Mouse (Mus musculus) midbrain, embryonic 16.5 days (tissue): ENCODE measurements around the gene Os9. TPM values are rescaled to one million over a fixed set of nuclear protein-coding genes. Genes with fewer than 3 reads are reported as not detected.
A peak's percentile ranks its signal among the peaks of the same experiment; 100 is the strongest.

Experiments used
- ATAC-seq: fragments of 200-750 bp; cut with Nextera tagmentation; 2 replicates; pipeline ENCODE4 v1.8.0; 2017; ENCODE audit warnings: moderate TSS enrichment
- H3K27ac ChIP-seq: fragments of 300-500 bp; sonication (generic); 2 replicates; pipeline ENCODE4 v1.5.1; 2014; ENCODE audit warnings: mild to moderate bottlenecking, low read length, mixed read lengths
- H3K27me3 ChIP-seq: fragments of 300-500 bp; sonication (generic); 2 replicates; pipeline ENCODE4 v1.6.1; 2014; ENCODE audit warnings: low read depth, low read length, mixed read lengths; ENCODE audit not compliant: control insufficient read depth, insufficient read depth
- H3K36me3 ChIP-seq: fragments of 300-500 bp; sonication (generic); 2 replicates; pipeline ENCODE4 v1.6.1; 2014; ENCODE audit warnings: mild to moderate bottlenecking, low read length, moderate library complexity, mixed read lengths; ENCODE audit not compliant: control insufficient read depth, insufficient read depth
- H3K4me1 ChIP-seq: fragments of 300-500 bp; sonication (generic); 2 replicates; pipeline ENCODE4 v1.6.1; 2014; ENCODE audit warnings: mild to moderate bottlenecking, low read length, mixed read lengths; ENCODE audit not compliant: control insufficient read depth, insufficient read depth
- H3K4me2 ChIP-seq: fragments of 300-500 bp; sonication (generic); 2 replicates; pipeline ENCODE4 v1.6.1; 2014; ENCODE audit warnings: mild to moderate bottlenecking, low read length, mixed read lengths
- H3K4me3 ChIP-seq: fragments of 300-500 bp; sonication (generic); 2 replicates; pipeline ENCODE4 v1.5.1; 2014; ENCODE audit warnings: low read depth, mild to moderate bottlenecking, low read length, moderate library complexity, mixed read lengths
- H3K9ac ChIP-seq: fragments of 300-500 bp; sonication (generic); 2 replicates; pipeline ENCODE4 v1.6.1; 2014; ENCODE audit warnings: low read depth, low read length, mixed read lengths
- H3K9me3 ChIP-seq: fragments of 300-500 bp; sonication (generic); replicated peaks from 2 replicates; pipeline ENCODE4 v1.6.1; 2014; ENCODE audit warnings: mild to moderate bottlenecking, low read length, mixed read lengths; ENCODE audit not compliant: control insufficient read depth, poor library complexity, severe bottlenecking
- WGBS: fragments of 180-500 bp; shearing (Covaris S2); extraction: QIAGEN DNeasy Blood & Tissue Kit; methylation state at CpG from one replicate; pipeline ENCODE4 v1.1.7; 2014; 5-methylcytosine and 5-hydroxymethylcytosine counted together
- polyA plus RNA-seq: library from polyadenylated mRNA; unstranded; fragments of >200 nt; fragmentation: Nextera tagmentation; extraction: Ambion mirVana; gene quantifications from 2 replicates; pipeline ENCODE4 v1.2.1, GENCODE M21; 2015

Gene Os9
- 132 and 138 TPM in 2 replicates for polyA plus RNA-seq

- peak within 1 kb of the TSS; percentile 72 for H3K4me2 ChIP-seq
- peaks cover 17% of the 10 kb centered on the region for H3K4me1 ChIP-seq
- no peaks in the 10 kb centered on the region for H3K27me3 ChIP-seq
- peak; percentile 96 for ATAC-seq
- H3K4me3 ChIP-seq = peak within 1 kb of the TSS; percentile 73
- H3K9me3 ChIP-seq = no peaks in the 10 kb centered on the region
- peaks cover 19% of the 10 kb centered on the region for H3K36me3 ChIP-seq
- peak within 1 kb of the TSS; percentile 70 for H3K9ac ChIP-seq
- 0% methylated on average over 19 of the region's 19 CpGs for WGBS
- H3K27ac ChIP-seq = peak within 1 kb of the TSS; percentile 85
Measured at GRCm38 (mm10) chr10:127121066-127121477, at the start of gene Os9. Gene Os9 (minus strand): TSS chr10:127121131.

- Histone ChIP-seq H3K4me3 (no peak overlapping the region), H3K27me3 (peaks cover 13% of the 10 kb centered on the region), H3K9me3 (no peaks in the 10 kb centered on the region), H3K4me1 (peaks cover 21% of the 10 kb centered on the region), H3K36me3 (peaks cover 10% of the 10 kb centered on the region; the same call in 1 of the 2 replicates), H3K27ac (no peak overlapping the region), H3K4me2 (peak overlapping the region; percentile 39), H3K9ac (no peak overlapping the region)
- no peak for ATAC-seq
- 7% methylated on average over 22 of the region's 22 CpGs for WGBS
Measured at GRCm38 (mm10) chr10:127170002-127170401, 49.1 kb upstream of the Os9 start.

GRCm38 (mm10) chr10:127167614-127168192 is 46.8 kb upstream of the Os9 start:
- peaks cover 21% of the 10 kb centered on the region for H3K4me1 ChIP-seq
- H3K36me3 ChIP-seq = peaks cover 10% of the 10 kb centered on the region; the same call in 1 of the 2 replicates
- WGBS = 58% methylated on average over 10 of the region's 10 CpGs
- H3K9me3 ChIP-seq = no peaks in the 10 kb centered on the region
- H3K27ac ChIP-seq = no peak overlapping the region
- no peak overlapping the region for H3K9ac ChIP-seq
- ATAC-seq = no peak
- H3K27me3 ChIP-seq = peaks cover 13% of the 10 kb centered on the region
- H3K4me2 ChIP-seq = peak overlapping the region; percentile 3; the same call in 1 of the 2 replicates
- H3K4me3 ChIP-seq = no peak overlapping the region

GRCm38 (mm10) chr10:127166771-127167613 is 46.1 kb upstream of the Os9 start:
- Histone ChIP-seq H3K9me3 (no peaks in the 10 kb centered on the region), H3K27me3 (peaks cover 11% of the 10 kb centered on the region), H3K4me2 (peak overlapping the region; percentile 75), H3K27ac (peak overlapping the region; percentile 95), H3K4me1 (peaks cover 21% of the 10 kb centered on the region), H3K36me3 (peaks cover 6% of the 10 kb centered on the region; the same call in 1 of the 2 replicates), H3K9ac (peak overlapping the region; percentile 94), H3K4me3 (peak overlapping the region; percentile 89)
- WGBS = 22% methylated on average over 15 of the region's 15 CpGs
- no peak for ATAC-seq

GRCm38 (mm10) chr10:127166404-127166715 is 45.4 kb upstream of the Os9 start:
- Histone ChIP-seq H3K27ac (peak overlapping the region; percentile 95), H3K4me3 (peak overlapping the region; percentile 89), H3K27me3 (peaks cover 8% of the 10 kb centered on the region), H3K4me2 (peak overlapping the region; percentile 75), H3K4me1 (peaks cover 21% of the 10 kb centered on the region), H3K9me3 (no peaks in the 10 kb centered on the region), H3K9ac (peak overlapping the region; percentile 94), H3K36me3 (no peaks in the 10 kb centered on the region; the same call in 1 of the 2 replicates)
- 2% methylated on average over 11 of the region's 11 CpGs for WGBS
- ATAC-seq = 0 out of 2 replicates have a peak, but pooled peaks have one; percentile 11

GRCm38 (mm10) chr10:127165654-127166403 is 44.9 kb upstream of the Os9 start:
- H3K4me3 ChIP-seq = peak overlapping the region; percentile 89
- H3K4me2 ChIP-seq = peak overlapping the region; percentile 75
- H3K36me3 ChIP-seq = no peaks in the 10 kb centered on the region
- peaks cover 8% of the 10 kb centered on the region for H3K27me3 ChIP-seq
- peak overlapping the region; percentile 95 for H3K27ac ChIP-seq
- H3K9me3 ChIP-seq = no peaks in the 10 kb centered on the region
- peak overlapping the region; percentile 94 for H3K9ac ChIP-seq
- peaks cover 21% of the 10 kb centered on the region for H3K4me1 ChIP-seq
- under 1% methylated on average over 48 of the region's 56 CpGs for WGBS
- peak; percentile 59 for ATAC-seq

GRCm38 (mm10) chr10:127165354-127165653 is 44.4 kb upstream of the Os9 start:
- peak; percentile 57 for ATAC-seq
- Histone ChIP-seq H3K9me3 (no peaks in the 10 kb centered on the region), H3K27me3 (peaks cover 8% of the 10 kb centered on the region; the same call in 1 of the 2 replicates), H3K36me3 (no peaks in the 10 kb centered on the region), H3K9ac (peak overlapping the region; percentile 94), H3K4me2 (peak overlapping the region; percentile 75), H3K4me3 (peak overlapping the region; percentile 89), H3K27ac (peak overlapping the region; percentile 95), H3K4me1 (peaks cover 16% of the 10 kb centered on the region)
- WGBS = under 1% methylated on average over 39 of the region's 42 CpGs

GRCm38 (mm10) chr10:127164631-127165353 is 43.9 kb upstream of the Os9 start, which contains the start of gene B4galnt1:
Gene B4galnt1 (plus strand): TSS chr10:127165225.
- peak within 1 kb of the TSS; percentile 95 for H3K27ac ChIP-seq
- WGBS = 2% methylated on average over 48 of the region's 52 CpGs

More at GRCm38 (mm10) chr10:127164631-127165353, 43.9 kb upstream of the Os9 start, which contains the start of gene B4galnt1:
- peak; percentile 90 for ATAC-seq
- Histone ChIP-seq H3K36me3 (no peaks in the 10 kb centered on the region), H3K4me3 (peak within 1 kb of the TSS; percentile 89), H3K9ac (peak within 1 kb of the TSS; percentile 94), H3K4me1 (peaks cover 13% of the 10 kb centered on the region), H3K9me3 (no peaks in the 10 kb centered on the region), H3K4me2 (peak within 1 kb of the TSS; percentile 75), H3K27me3 (peaks cover 8% of the 10 kb centered on the region; the same call in 1 of the 2 replicates)
